Mouse (Mus musculus) heart, postnatal 14 days (tissue): ENCODE results near the gene Zfp426. TPM values are rescaled to one million over a fixed set of nuclear protein-coding genes. Genes with fewer than 3 reads are reported as not detected.

Experiments
- DNase-seq, 2 experiments: peaks; one replicate each; pipeline ENCODE4 v3.0.0; 2021 to 2022
- intact Hi-C: fragments of 180-260 bp; cut with DNase I; formaldehyde crosslinking; loops from one replicate; pipeline ENCODE4 v1.15.1; 2025
- long read RNA-seq, 2 experiments: library from polyadenylated mRNA; stranded (forward); transcript quantifications; one replicate each; pipeline ENCODE4 v2.0.0; 2021
- total RNA-seq, 2 experiments: library from RNA; stranded (reverse); gene quantifications; 2 replicates each; pipeline ENCODE4 v1.2.3; 2021

Gene Zfp426
- total RNA-seq: 10 to 100 TPM; 12.4 to 13.1 TPM
- long read RNA-seq, experiment 1, partial matches to known transcripts: 2 of 5 reads
- long read RNA-seq, experiment 1, other reads (novel, unspliced or antisense): 2 of 5 reads
- long read RNA-seq, experiment 2, partial matches to known transcripts: 3 of 10 reads
- long read RNA-seq, experiment 2, other reads (novel, unspliced or antisense): 6 of 10 reads

GRCm38 (mm10) chr9:20492527-20493233, at the start of gene Zfp426:
Zfp426 (minus strand) TSS chr9:20492746.
- intact Hi-C loops: loop anchor here (2.0 kb wide), 2 partner anchors 28 to 52 kb away; partner anchors contain the start of gene Zfp266

GRCm38 (mm10) chr9:20536598-20536997, 44.1 kb upstream of the Zfp426 start:
- DNase-seq: no peak
- intact Hi-C loops: no loop called here

More at GRCm38 (mm10) chr9:20492527-20493233, at the start of gene Zfp426:
- peak; percentile 86 to 89 for DNase-seq

GRCm38 (mm10) chr9:20534326-20534926, 41.9 kb upstream of the Zfp426 start:
- DNase-seq: no peak

DNA sequence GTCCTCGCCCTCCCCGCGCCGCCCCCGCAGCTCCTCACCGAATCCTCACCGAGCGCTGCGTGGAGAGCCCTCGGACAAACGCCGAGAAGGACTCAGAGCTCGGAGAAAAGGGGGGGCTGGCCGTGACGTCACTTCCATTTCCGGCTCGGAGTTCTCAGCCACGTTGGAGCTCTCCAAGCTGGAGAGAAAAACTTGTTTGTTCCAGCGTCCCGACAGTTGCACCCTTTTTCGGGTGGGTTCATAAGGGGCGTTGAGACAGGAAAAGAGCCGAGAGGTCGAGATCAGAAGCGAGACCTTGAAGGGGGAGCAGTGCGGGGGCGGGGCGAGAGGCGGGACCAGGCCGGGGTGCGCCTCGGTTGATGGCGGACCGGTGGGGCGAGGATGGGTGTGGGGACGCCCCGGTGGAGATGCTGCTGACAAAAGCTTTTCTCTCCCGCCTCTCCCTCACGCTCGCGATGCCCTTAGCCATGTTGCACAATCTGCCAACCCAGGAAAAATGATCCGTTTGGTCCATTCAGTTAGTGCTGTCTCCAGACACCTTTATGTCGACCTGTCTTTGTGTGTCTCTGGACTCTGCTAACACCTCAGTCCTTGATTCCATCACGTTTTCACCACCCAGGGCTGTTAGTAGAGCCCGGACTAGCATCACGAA, 28.9 kb upstream of the Zfp426 start, which contains the start of gene Zfp266:
TSS of gene Zfp266 (minus strand) at position 112 of the 652 bp plus-strand sequence.
- peak; percentile 90 to 93 for DNase-seq
- intact Hi-C loops: loop anchor here (2.0 kb wide), 1 partner anchor 29 kb away; the partner anchor contains the start of gene Zfp426

More at GRCm38 (mm10) chr9:20534326-20534926, 41.9 kb upstream of the Zfp426 start:
- intact Hi-C loops: no loop called here

DNA sequence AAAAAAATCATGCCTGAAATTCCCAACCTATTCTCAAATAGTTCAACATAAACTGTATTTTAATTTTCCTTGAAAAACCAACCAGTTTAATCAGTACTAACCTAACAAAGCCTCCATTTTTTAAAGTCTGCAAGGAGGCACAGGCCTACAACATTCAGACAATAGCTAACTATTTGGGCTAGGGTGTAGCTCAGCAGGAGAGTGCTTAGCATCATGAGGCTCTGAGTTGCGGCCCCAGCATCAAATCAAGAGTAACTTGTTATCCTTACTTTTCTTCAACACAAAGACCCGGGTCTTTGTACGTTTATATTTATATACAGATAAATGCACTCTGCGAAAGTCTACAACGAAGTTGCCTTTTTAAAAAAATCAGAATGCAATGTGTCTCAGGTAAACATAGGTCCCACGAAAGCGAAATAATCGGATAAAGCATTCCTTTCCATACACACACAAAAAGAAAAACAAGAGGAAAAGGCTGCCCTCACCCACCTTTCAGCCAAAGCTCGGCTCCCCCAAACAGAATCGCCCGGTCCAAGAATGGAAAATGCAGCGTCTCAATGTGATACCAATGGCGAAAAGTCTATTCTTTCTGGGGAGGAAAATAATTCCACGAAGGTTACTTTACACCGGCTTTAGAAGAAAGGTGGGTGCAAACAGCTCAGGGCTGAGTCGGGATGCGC, 28.1 kb upstream of the Zfp426 start:
- intact Hi-C loops: loop anchor here (2.0 kb wide), 1 partner anchor 28 kb away; the partner anchor contains the start of gene Zfp426
- no peak for DNase-seq

DNA sequence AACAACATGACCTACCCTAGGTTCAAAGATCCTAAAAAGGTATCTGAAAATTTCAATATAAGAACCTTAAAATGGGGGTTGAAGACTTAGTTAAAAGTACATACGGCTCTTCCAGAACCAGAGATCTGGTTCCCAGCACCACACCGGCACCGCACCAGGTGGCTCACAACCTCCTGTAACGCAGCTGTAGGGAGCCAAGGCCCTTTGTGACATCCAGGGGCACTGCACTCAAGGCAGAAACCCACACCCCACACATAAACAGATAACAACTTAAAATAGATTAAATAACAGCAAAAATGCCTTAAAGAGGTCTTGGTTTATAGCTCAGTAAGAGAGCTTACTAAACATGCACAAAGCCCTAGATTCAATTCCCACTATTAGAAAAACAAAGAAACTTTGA, 27.4 kb upstream of the Zfp426 start:
- DNase-seq: no peak
- intact Hi-C loops: loop anchor here (2.0 kb wide), 1 partner anchor 27 kb away; the partner anchor contains the start of gene Zfp426

- intact Hi-C loops: no loop called here
- no peak for DNase-seq
These were observed 26.2 kb upstream of the Zfp426 start for GRCm38 (mm10) chr9:20518708-20519107.

DNA sequence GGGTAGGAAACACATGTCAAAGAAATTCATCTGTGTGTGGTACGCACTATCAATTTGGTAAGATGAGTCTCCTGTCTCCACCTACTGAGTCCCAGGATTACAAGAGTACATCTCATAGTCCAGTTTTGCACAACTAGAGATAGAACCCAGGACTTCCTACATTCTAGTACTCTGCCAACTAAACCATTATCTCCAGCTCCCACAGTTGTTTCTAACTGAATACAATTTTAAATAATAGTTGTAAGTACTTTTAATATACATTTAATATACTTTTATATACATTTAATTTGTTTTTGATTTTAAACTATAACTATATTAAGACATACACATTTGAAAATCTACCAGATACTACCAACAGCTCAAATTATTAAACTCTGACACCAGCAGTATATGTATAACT, 25.2 kb upstream of the Zfp426 start:
- DNase-seq: no peak
- intact Hi-C loops: no loop called here

DNA sequence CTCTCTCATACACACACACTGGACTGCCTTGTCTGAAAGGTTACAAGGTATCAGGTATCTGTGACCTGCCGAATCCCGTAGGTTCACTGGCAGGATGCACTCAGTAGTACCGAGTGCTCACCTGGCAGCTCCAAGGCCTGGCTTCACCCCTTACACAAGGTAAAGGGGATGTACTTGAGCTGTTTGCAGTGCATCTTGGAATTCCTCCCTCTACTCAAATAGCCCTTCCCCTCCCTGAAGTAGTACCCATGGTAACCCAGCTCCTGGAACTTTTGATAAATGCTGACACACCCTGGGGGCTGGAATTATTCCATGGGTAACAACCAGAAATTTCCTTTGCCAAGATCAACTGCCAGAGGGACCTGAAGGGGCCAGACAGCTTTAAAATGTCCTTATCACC, 21.5 kb upstream of the Zfp426 start:
- intact Hi-C loops: no loop called here
- no peak for DNase-seq

- no peak for DNase-seq
- intact Hi-C loops: no loop called here
These were observed 20.2 kb upstream of the Zfp426 start for GRCm38 (mm10) chr9:20512714-20513113.

- DNase-seq: no peak
- intact Hi-C loops: no loop called here
These were observed 19.1 kb upstream of the Zfp426 start for GRCm38 (mm10) chr9:20511645-20512044.

- intact Hi-C loops: no loop called here
- no peak for DNase-seq
These were observed 17.8 kb upstream of the Zfp426 start for GRCm38 (mm10) chr9:20510346-20510745.

DNA sequence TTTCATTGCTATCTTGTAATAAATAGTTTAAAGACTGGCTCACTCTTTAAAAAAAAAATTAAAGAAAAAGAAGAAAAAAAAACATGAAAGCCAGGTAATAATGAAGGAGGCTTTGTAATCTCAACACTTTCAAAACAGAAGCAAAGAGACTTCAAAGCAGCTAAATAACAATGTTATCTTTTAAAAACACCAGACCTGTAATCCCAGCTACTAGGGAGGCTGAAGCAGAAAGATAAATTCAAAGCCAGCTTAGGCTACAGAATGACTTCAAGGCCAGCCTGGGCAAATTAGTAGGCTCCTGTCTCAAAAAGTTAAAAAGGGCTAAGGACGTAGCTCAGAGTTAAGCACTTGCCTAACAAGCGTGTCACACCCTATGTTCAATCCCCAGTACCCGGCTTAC, 17.1 kb upstream of the Zfp426 start:
- DNase-seq: no peak
- intact Hi-C loops: no loop called here

- intact Hi-C loops: no loop called here
- DNase-seq: no peak
These were observed 12.3 kb upstream of the Zfp426 start for GRCm38 (mm10) chr9:20504801-20505200.

- intact Hi-C loops: loop anchor here (2.0 kb wide), 2 partner anchors 28 to 52 kb away; partner anchors contain the start of gene Zfp266
- DNase-seq: peak in 1 of 2 experiments; percentile 10
These were observed 735 bp upstream of the Zfp426 start for GRCm38 (mm10) chr9:20493281-20493680.

DNA sequence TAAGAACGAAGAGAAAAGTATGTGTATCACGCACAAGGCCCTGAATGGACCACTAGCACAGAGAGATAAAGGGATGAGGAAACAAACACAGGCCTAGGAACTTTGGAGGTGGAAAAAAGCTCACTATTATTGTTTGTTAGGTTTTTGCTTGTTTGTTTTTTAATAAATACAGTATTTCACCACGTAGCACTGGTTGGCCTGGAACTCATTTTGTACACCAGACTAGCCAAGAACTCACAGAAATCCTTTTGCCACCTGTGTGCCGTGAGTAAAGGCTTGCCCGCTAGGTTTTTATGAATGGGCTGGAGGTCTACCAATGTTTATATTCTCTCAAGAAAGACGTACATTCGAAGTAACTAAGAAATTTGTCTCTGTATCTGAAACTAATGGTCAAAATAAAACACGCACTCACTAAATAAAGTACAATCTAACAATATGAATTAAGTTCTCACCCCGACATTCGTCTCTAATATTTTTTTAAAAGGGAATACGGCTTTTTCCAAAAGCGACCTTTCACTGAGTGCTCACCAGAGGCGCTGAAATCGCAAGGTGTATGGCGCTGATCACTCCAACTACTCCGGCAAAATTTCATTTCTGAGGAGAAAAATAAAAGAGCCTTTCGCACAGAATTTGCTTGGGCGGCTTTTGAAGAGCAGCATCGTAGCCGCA, 554 bp downstream of the Zfp426 start:
- intact Hi-C loops: loop anchor here (2.0 kb wide), 2 partner anchors 29 to 53 kb away; partner anchors contain the start of gene Zfp266

GRCm38 (mm10) chr9:20489536-20489935, 3.0 kb downstream of the Zfp426 start:
- intact Hi-C loops: no loop called here
- no peak for DNase-seq

More for the DNA sequence above, 554 bp downstream of the Zfp426 start:
- no peak for DNase-seq

DNA sequence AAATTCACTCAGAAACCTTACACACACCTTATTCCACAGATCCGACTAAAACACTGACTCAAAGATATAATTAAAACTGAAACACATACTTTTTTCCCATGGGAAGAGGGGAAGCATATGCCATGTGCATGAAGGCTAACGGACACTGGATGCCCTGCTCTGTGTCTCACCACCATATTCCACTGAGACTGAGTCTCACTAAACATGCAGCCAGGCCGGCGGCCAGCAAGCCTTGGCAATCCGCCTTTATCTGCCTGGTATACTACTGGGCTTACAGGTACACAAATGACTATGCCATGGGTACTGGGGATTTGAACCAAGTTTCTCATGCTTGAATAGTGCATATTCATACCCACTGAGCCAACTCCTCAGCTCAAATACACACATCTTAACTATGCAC, 13.2 kb downstream of the Zfp426 start:
- intact Hi-C loops: no loop called here
- DNase-seq: no peak

GRCm38 (mm10) chr9:20476632-20477031, 15.9 kb downstream of the Zfp426 start:
- no peak for DNase-seq
- intact Hi-C loops: no loop called here
